Mouse (Mus musculus): ENCODE data around the gene Tppp. TPM values are rescaled to one million over a fixed set of nuclear protein-coding genes. Genes with fewer than 3 reads are reported as not detected.
"Not testable (repeated sequence)": the region's sequence is repeated elsewhere in the genome, so short reads cannot be mapped to it uniquely, and the experiment has no call there.

Tppp gene
- polyA plus RNA-seq, 1 experiment from 2014 or later, result 0.20 TPM

GRCm38 (mm10) chr13:74000519-74000918 lies 8.7 kb upstream of the Tppp start:
- Histone ChIP-seq H3K27me3 (peaks cover 20% of the 10 kb centered on the region; the same call in 1 of the 2 replicates), H3K4me2 (no peak overlapping the region), H3K4me3 (replicated peaks) (no peak overlapping the region), H3K36me3 (no peaks in the 10 kb centered on the region), H3K9ac (no peak overlapping the region), H3K9me3 (replicated peaks) (no peaks in the 10 kb centered on the region), H3K4me1 (replicated peaks) (no peaks in the 10 kb centered on the region), H3K27ac (no peak overlapping the region)
- DNase-seq, result no peak
- no peak for ATAC-seq (ENCODE audit: low read depth)

DNA sequence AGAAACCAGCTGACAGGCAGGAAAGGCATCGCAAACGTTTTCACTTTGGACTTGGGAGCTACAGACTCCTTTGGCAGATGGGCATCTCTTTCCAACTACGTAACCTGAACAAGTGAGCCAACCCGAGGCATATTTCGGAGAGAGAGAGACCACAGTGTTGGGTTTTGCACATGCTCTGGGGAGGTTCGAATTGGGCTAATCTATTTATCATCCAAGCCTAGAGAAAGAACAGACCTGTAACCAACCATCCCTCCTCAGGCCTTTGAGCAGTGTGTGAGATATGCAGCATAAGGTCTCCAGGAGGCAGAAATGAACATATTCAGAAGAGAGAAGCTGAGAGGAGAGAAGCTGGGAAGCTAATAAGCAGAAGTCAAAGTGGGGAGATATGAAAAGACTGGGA lies 8.2 kb upstream of the Tppp start:
- WGBS (ENCODE audit: insufficient replicate concordance), result 63% methylated on average over 6 of the region's 6 CpGs

DNA sequence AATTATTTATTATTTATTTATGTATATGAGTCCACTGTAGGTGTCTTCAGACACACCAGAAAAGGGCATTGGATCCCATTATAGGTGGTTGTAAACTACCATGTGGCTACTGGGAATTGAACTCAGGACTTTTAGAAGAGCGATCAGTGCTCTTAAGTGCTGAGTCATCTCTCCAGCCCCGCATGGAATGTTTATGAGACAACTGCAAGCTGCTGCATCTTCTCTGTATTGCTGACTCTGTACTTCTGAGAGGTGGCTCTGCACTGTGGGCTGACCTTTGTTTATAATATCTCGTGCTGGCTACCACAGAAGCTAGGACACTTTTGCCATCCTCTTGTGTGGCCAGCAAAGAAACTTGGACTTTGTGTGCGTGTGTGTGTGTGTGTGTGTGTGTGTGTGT lies 7.7 kb upstream of the Tppp start:
- WGBS (ENCODE audit: insufficient replicate concordance), result 51% methylated on average over 4 of the region's 4 CpGs
- ATAC-seq (ENCODE audit: low read depth) (no peak), DNase-seq (no peak)

More for the DNA sequence above, 8.2 kb upstream of the Tppp start:
- no peak overlapping the region for H3K4me3 ChIP-seq (replicated peaks)
- no peaks in the 10 kb centered on the region for H3K4me1 ChIP-seq (replicated peaks)
- H3K9ac ChIP-seq, result no peak overlapping the region
- no peaks in the 10 kb centered on the region for H3K36me3 ChIP-seq
- no peak overlapping the region for H3K27ac ChIP-seq
- ATAC-seq (ENCODE audit: low read depth) (no peak), DNase-seq (no peak)
- no peak overlapping the region for H3K4me2 ChIP-seq
- peaks cover 23% of the 10 kb centered on the region for H3K27me3 ChIP-seq
- H3K9me3 ChIP-seq (replicated peaks), result no peaks in the 10 kb centered on the region

DNA sequence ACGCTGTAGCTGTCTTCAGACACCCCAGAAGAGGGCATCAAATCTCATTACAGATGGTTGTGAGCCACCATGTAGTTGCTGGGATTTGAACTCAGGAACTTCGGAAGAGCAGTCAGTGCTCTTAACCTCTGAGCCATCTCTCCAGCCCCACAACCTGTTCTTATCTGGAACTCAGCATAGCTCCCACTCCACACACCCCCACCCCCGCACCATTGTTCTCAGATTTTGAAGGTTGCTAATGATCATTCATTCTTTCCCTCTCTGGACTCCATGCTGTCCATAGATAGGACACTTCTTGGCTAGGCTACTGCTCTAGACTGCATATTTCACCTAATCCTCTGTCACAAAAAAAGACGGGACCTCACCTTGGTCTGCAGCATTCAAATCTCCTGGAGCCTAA lies 2.3 kb upstream of the Tppp start:
- not testable (repeated sequence) for H3K9ac ChIP-seq; H3K27ac ChIP-seq; H3K4me2 ChIP-seq; ATAC-seq (ENCODE audit: low read depth); H3K9me3 ChIP-seq (replicated peaks); H3K36me3 ChIP-seq; DNase-seq; H3K4me3 ChIP-seq (replicated peaks)
- 71% methylated on average over 4 of the region's 4 CpGs for WGBS (ENCODE audit: insufficient replicate concordance)
- peaks cover 26% of the 10 kb centered on the region for H3K4me1 ChIP-seq (replicated peaks)
- H3K27me3 ChIP-seq, result peaks cover 71% of the 10 kb centered on the region

More for the DNA sequence above, 7.7 kb upstream of the Tppp start:
- Histone ChIP-seq H3K27ac (no peak overlapping the region), H3K9ac (no peak overlapping the region), H3K36me3 (no peaks in the 10 kb centered on the region), H3K4me2 (no peak overlapping the region), H3K27me3 (peaks cover 27% of the 10 kb centered on the region), H3K4me1 (replicated peaks) (no peaks in the 10 kb centered on the region), H3K9me3 (replicated peaks) (no peaks in the 10 kb centered on the region), H3K4me3 (replicated peaks) (no peak overlapping the region)

DNA sequence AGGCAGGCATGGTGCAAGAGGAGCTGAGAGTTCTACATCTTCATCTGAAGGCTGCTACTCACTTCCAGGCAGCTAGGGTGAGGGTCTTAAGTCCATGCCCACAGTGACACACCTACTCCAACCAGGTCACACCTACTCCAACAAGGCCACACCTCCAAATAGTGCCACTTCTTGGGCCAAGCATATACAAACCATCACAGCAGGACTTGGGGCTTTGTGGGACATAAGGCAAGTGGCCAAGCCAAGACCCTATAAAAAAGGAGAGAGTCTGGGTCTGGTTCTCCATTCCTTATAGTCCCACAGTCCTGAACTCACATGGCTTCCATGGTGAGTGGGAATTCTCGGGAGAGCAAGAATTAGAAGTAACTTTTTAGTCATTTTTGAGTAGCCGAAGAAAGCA lies 991 bp upstream of the Tppp start:
- WGBS (ENCODE audit: insufficient replicate concordance), result 71% methylated on average over 2 of the region's 2 CpGs
- H3K4me3 ChIP-seq (replicated peaks); H3K9me3 ChIP-seq (replicated peaks); H3K27ac ChIP-seq; H3K9ac ChIP-seq; DNase-seq; ATAC-seq (ENCODE audit: low read depth); H3K36me3 ChIP-seq: not testable (repeated sequence)
- peak overlapping the region; percentile 88; the same call in 1 of the 2 replicates for H3K4me2 ChIP-seq
- peaks cover 78% of the 10 kb centered on the region for H3K27me3 ChIP-seq
- peaks cover 26% of the 10 kb centered on the region for H3K4me1 ChIP-seq (replicated peaks)

- peak; percentile 10 for DNase-seq
- Histone ChIP-seq H3K27ac (no peak overlapping the region), H3K9me3 (replicated peaks) (no peaks in the 10 kb centered on the region), H3K4me3 (replicated peaks) (peak overlapping the region; percentile 61), H3K9ac (peak overlapping the region; percentile 47; the same call in 1 of the 2 replicates), H3K27me3 (peaks cover 90% of the 10 kb centered on the region), H3K4me2 (peak overlapping the region; percentile 88), H3K36me3 (no peaks in the 10 kb centered on the region), H3K4me1 (replicated peaks) (peaks cover 26% of the 10 kb centered on the region)
- 1% methylated on average over 55 of the region's 55 CpGs for WGBS (ENCODE audit: insufficient replicate concordance)
- 0 out of 2 replicates have a peak, but pooled peaks have one; percentile 1 for ATAC-seq (ENCODE audit: low read depth)
Observed at GRCm38 (mm10) chr13:74009791-74010614, 796 bp downstream of the Tppp start.

GRCm38 (mm10) chr13:74010678-74011077 lies 1.5 kb downstream of the Tppp start:
- DNase-seq (no peak), ATAC-seq (ENCODE audit: low read depth) (no peak)
- Histone ChIP-seq H3K36me3 (no peaks in the 10 kb centered on the region), H3K27me3 (peaks cover 90% of the 10 kb centered on the region), H3K4me3 (replicated peaks) (peak overlapping the region; percentile 61), H3K4me2 (peak overlapping the region; percentile 88), H3K9ac (no peak overlapping the region), H3K9me3 (replicated peaks) (no peaks in the 10 kb centered on the region), H3K4me1 (replicated peaks) (peaks cover 26% of the 10 kb centered on the region), H3K27ac (no peak overlapping the region)
- 6% methylated on average over 3 of the region's 3 CpGs for WGBS (ENCODE audit: insufficient replicate concordance)

- Histone ChIP-seq H3K27ac (no peak overlapping the region), H3K9me3 (replicated peaks) (no peaks in the 10 kb centered on the region), H3K4me1 (replicated peaks) (peaks cover 14% of the 10 kb centered on the region), H3K4me3 (replicated peaks) (no peak overlapping the region), H3K9ac (no peak overlapping the region), H3K27me3 (peaks cover 41% of the 10 kb centered on the region), H3K36me3 (no peaks in the 10 kb centered on the region), H3K4me2 (no peak overlapping the region)
- 62% methylated on average over 4 of the region's 4 CpGs for WGBS (ENCODE audit: insufficient replicate concordance)
- no peak for ATAC-seq (ENCODE audit: low read depth)
- no peak for DNase-seq
Observed at GRCm38 (mm10) chr13:74015908-74016307, 6.7 kb downstream of the Tppp start.

DNA sequence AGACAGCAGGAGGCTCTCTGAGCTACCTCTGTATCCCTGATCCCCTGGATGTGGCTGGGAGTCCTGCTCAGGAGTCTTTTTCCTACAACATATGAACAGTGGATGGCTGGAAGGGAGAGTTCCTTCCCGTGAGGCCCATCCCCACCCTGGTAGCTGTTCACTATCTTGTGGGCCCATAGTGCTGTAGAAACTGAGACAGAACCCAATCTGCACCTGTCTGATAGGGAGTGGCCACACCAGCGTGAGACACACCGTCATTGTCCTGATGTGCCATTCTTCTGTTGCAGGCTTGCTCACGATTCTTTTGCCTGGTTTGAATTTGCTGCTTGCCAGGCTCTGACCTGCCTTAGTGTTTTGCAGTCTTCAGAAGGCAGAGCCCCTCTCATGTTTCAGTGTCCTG lies 8.2 kb downstream of the Tppp start:
- 15% methylated on average over 4 of the region's 4 CpGs for WGBS (ENCODE audit: insufficient replicate concordance)
- Histone ChIP-seq H3K27me3 (peaks cover 26% of the 10 kb centered on the region), H3K27ac (no peak overlapping the region), H3K4me2 (no peak overlapping the region), H3K9me3 (replicated peaks) (no peaks in the 10 kb centered on the region), H3K4me3 (replicated peaks) (no peak overlapping the region), H3K9ac (0 out of 2 replicates have a peak overlapping the region, but pooled peaks have one; percentile 13), H3K36me3 (no peaks in the 10 kb centered on the region), H3K4me1 (replicated peaks) (peaks cover 14% of the 10 kb centered on the region)
- ATAC-seq (ENCODE audit: low read depth), result peak; percentile 76
- no peak for DNase-seq

DNA sequence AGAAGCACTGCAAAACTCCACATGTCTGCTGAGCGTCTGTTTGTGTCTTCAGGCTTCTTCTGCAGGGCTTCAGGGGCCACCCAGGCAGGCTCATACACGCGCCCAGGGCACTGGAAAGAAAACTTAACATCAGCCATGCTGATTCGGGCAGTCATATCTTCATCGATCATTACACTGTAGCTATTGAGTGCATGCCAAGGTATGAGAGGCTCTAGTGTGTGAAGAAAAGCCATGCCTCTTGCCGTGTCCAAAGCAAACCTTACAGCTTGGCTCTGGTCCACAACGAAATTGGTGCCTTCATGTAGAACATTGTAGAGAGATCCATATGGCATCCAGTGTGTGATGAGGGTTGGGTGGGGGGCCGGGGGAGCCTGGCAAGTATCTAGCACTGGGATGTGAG lies 9.8 kb downstream of the Tppp start:
- DNase-seq; H3K9me3 ChIP-seq (replicated peaks); H3K36me3 ChIP-seq; H3K4me3 ChIP-seq (replicated peaks); H3K4me2 ChIP-seq; ATAC-seq (ENCODE audit: low read depth); H3K27ac ChIP-seq; H3K9ac ChIP-seq: not testable (repeated sequence)
- 68% methylated on average over 8 of the region's 8 CpGs for WGBS (ENCODE audit: insufficient replicate concordance)
- Histone ChIP-seq H3K27me3 (peaks cover 10% of the 10 kb centered on the region), H3K4me1 (replicated peaks) (peaks cover 14% of the 10 kb centered on the region)

DNA sequence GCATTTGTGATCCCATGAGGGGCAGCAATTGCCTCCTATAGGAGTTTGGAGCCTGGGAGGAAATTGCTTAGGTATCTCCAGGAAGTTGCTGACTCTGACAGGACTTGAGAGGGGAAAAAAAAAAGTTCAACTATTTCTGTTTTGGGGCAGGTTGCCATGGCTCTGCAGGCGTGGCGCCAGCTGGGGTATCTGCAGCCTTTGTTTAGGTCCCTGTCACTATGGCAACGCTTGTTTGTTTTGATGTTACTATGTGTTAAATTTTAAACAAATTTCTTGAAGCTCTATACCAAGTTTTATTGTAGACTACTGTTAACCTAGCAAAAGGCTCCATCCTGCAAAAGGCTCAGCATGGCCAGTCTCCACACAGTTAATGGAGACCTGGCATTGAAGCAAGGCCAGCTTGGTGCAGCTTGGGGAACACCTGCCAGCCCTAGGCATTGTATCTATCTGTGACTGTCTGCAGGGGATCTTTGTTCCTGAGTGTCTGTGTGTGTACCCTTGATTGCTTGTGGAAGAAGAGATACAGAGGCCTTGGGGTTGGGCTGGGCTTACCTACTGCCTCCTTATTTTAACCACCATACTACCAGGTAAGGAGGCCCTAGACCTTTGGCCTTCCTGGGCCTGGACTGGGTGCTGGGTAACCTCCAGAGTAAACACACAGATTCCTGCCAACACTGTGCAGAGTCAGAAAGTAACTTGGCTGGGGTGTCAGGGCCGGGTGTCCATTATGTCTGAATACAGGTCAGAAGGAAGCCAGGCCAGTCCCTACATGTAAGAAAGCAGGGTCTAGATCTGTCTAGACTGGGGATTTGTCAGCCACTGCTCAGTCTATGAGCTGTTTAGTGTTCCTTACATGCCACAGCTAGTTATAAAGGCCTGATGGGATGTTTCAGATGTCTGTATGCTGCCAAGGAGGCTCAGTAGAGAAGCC lies 16.2 kb downstream of the Tppp start:
- WGBS (ENCODE audit: insufficient replicate concordance), result 52% methylated on average over 4 of the region's 4 CpGs
- peak; percentile 35; the same call in 1 of the 2 replicates for ATAC-seq (ENCODE audit: low read depth)
- H3K27ac ChIP-seq, result no peak overlapping the region

More for the DNA sequence above, 16.2 kb downstream of the Tppp start:
- H3K9ac ChIP-seq, result no peak overlapping the region
- H3K9me3 ChIP-seq (replicated peaks), result no peaks in the 10 kb centered on the region
- H3K4me3 ChIP-seq (replicated peaks), result no peak overlapping the region
- peaks cover 10% of the 10 kb centered on the region; the same call in 1 of the 2 replicates for H3K4me1 ChIP-seq (replicated peaks)
- no peak for DNase-seq
- no peaks in the 10 kb centered on the region for H3K27me3 ChIP-seq
- H3K36me3 ChIP-seq, result no peaks in the 10 kb centered on the region
- H3K4me2 ChIP-seq, result no peak overlapping the region

Measured in liver, embryonic 13.5 days (tissue).